ENCODE assay signal across 1 mouse cellular context in the genomic region with DNA sequence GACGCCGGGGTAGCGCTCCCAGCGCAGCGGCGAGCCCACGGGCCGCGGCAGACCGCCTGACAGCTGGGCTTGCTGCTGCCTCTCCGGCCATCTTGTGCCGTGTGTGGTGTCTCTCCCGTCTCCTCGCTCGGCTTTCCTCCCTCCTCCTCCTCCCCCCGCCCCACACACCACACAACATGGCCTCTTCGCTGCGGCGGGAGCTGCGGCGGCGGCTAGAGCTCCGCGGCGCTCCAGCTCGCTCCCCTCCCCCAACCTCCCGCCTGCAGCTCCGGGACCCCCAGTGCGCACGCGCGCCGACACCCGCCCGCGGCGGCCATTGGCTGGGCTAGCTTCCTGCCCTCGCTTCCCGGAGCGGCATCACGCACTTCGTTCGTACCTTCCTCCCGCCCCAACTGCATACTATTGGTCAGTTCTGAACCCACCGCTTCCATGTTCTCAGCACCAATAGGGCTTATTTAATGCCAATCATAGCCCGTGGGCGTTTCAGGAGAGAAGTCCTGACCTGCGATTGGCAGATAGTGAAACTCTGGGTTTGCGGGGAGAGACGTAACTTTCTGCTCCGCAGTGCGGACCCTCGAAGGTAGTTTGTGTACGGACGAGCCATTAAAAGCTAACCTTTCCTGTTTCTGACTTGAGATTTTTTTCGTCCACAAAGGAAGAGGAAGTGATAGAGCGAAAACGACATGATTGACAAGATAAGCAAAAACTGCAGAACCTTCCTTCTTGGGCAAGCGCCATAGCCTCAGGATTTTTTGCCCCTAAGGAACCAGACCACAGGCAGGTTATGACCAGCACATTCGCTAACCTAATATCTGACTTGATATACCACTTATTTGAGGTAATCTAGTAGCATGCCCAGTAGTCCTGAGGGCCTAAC.
TF ChIP-seq lines count a peak whose summit lies in the region.

No protein-coding gene starts in this region.

TF ChIP-seq in CH12.LX, 34 proteins besides CTCF, POLR2A, EP300 and RAD21 (continued from another document):
- TF ChIP-seq NELFE (IDR thresholded peaks at IDR 0.05; ENCODE audit: low read depth, low read length): peak; percentile 82
- TF ChIP-seq PAX5 (IDR thresholded peaks at IDR 0.05; ENCODE audit: low read length): no peak
- no peak for TF ChIP-seq ZKSCAN1 (IDR thresholded peaks at IDR 0.05; ENCODE audit: borderline replicate concordance, low read depth, low read length)
- no peak; the same call in none of the 2 replicates for TF ChIP-seq ETS1 (conservative IDR thresholded peaks at IDR 0.05; ENCODE audit: low read depth, low read length)
- TF ChIP-seq JUND (conservative IDR thresholded peaks at IDR 0.05; ENCODE audit: low read depth, low read length): no peak
- peak; percentile 48 for TF ChIP-seq SIN3A (IDR thresholded peaks at IDR 0.05; ENCODE audit: low read length)
- no peak for TF ChIP-seq USF1 (IDR thresholded peaks at IDR 0.05; ENCODE audit: low read depth, low read length)
- TF ChIP-seq POLR2AphosphoS2 (IDR thresholded peaks at IDR 0.05; ENCODE audit: low read depth, low read length): peak; percentile 68; the same call in 1 of the 2 replicates
- no peak for TF ChIP-seq UBTF (IDR thresholded peaks at IDR 0.05; ENCODE audit: low read depth, low read length)
- TF ChIP-seq TBP (conservative IDR thresholded peaks at IDR 0.05; ENCODE audit: low read depth, low read length): peak; percentile 91
- peak; percentile 50 for TF ChIP-seq BHLHE40 (IDR thresholded peaks at IDR 0.05; ENCODE audit: low read depth, low read length)
- peak; percentile 72 for TF ChIP-seq HCFC1 (IDR thresholded peaks at IDR 0.05; ENCODE audit: low read depth, low read length)
- peak; percentile 70 for TF ChIP-seq ZMIZ1 (IDR thresholded peaks at IDR 0.05; ENCODE audit: low read depth, low read length)
- peak; percentile 92 for TF ChIP-seq ELF1 (IDR thresholded peaks at IDR 0.05; ENCODE audit: low read depth, low read length)
- TF ChIP-seq KAT2A (IDR thresholded peaks at IDR 0.05; ENCODE audit: insufficient replicate concordance, low read length): 0 out of 2 replicates have a peak, but pooled peaks have one; percentile 54
- TF ChIP-seq SMC3 (IDR thresholded peaks at IDR 0.05; ENCODE audit: low read depth, low read length): peak; percentile 32
- TF ChIP-seq MAFK (IDR thresholded peaks at IDR 0.05; ENCODE audit: insufficient replicate concordance, low read length): peak; percentile 69; the same call in 1 of the 2 replicates
- no peak for TF ChIP-seq JUN (IDR thresholded peaks at IDR 0.05; ENCODE audit: insufficient read depth, low read depth, low read length)
- TF ChIP-seq RCOR1 (conservative IDR thresholded peaks at IDR 0.05; ENCODE audit: low read depth, low read length): no peak
- peak; percentile 95 for TF ChIP-seq CHD2 (IDR thresholded peaks at IDR 0.05; ENCODE audit: low read length)
- TF ChIP-seq ZNF384 (IDR thresholded peaks at IDR 0.05; ENCODE audit: low read depth, low read length): peak; percentile 85
- TF ChIP-seq MAZ (IDR thresholded peaks at IDR 0.05; ENCODE audit: low read depth, low read length): peak; percentile 91
